Mouse (Mus musculus): ENCODE data around the gene Itpr3. TPM values are rescaled to one million over a fixed set of nuclear protein-coding genes. Genes with fewer than 3 reads are reported as not detected.

Gene Itpr3
- polyA plus RNA-seq, 1 experiment from 2014 or later: 0.41 TPM

Small RNA genes within 50 kb of the gene (microRNA-seq; reads per million reads assigned to microRNA genes)
- gene Mir7677: not detected

Other genes starting within 250 kb of the Itpr3 start
- gene Nkx2-5, start 212.3 kb upstream of the Itpr3 start, polyA plus RNA-seq (2015; fragmentation: Nextera tagmentation; extraction: Ambion mirVana): 0.53 TPM in 1 of 2 replicates, not detected in the other
- 8.9 and 9.2 TPM in 2 replicates for gene Kifc5b, start 140.2 kb upstream of the Itpr3 start, polyA plus RNA-seq (2015; fragmentation: Nextera tagmentation; extraction: Ambion mirVana)
- 8.8 and 9.5 TPM in 2 replicates for gene Phf1, start 124.3 kb upstream of the Itpr3 start, polyA plus RNA-seq (2015; fragmentation: Nextera tagmentation; extraction: Ambion mirVana)
- gene Cuta, start 117.7 kb upstream of the Itpr3 start, polyA plus RNA-seq (2015; fragmentation: Nextera tagmentation; extraction: Ambion mirVana): 171 and 172 TPM in 2 replicates
- gene Syngap1, start 116.1 kb upstream of the Itpr3 start, polyA plus RNA-seq (2015; fragmentation: Nextera tagmentation; extraction: Ambion mirVana): 5.9 TPM in 2 replicates
- gene Zbtb9, start 84.1 kb upstream of the Itpr3 start, polyA plus RNA-seq (2015; fragmentation: Nextera tagmentation; extraction: Ambion mirVana): 17.4 and 17.7 TPM in 2 replicates
- 1.9 and 2.6 TPM in 2 replicates for gene Bak1, start 28.3 kb upstream of the Itpr3 start, polyA plus RNA-seq (2015; fragmentation: Nextera tagmentation; extraction: Ambion mirVana)
- 310 and 318 TPM in 2 replicates for gene Uqcc2, start 76.6 kb downstream of the Itpr3 start, polyA plus RNA-seq (2015; fragmentation: Nextera tagmentation; extraction: Ambion mirVana)
- 0.21 and 0.35 TPM in 2 replicates for gene Ip6k3, start 110.5 kb downstream of the Itpr3 start, polyA plus RNA-seq (2015; fragmentation: Nextera tagmentation; extraction: Ambion mirVana)
- 14.6 and 16.4 TPM in 2 replicates for gene Lemd2, start 147.2 kb downstream of the Itpr3 start, polyA plus RNA-seq (2015; fragmentation: Nextera tagmentation; extraction: Ambion mirVana)

All from forebrain, embryonic 13.5 days (tissue).